Mouse (Mus musculus) kidney, postnatal 0 days (tissue): ENCODE measurements around the gene Olfr211. TPM values are rescaled to one million over a fixed set of nuclear protein-coding genes. Genes with fewer than 3 reads are reported as not detected.
"Not testable (repeated sequence)": the region's sequence is repeated elsewhere in the genome, so short reads cannot be mapped to it uniquely, and the experiment has no call there.

ENCODE experiments used
- ATAC-seq: fragments of 200-750 bp; cut with Nextera tagmentation; replicated peaks from 2 replicates; pipeline ENCODE4 v1.8.0; 2017; ENCODE audit warnings: low read depth, moderate number of reproducible peaks, moderate TSS enrichment, moderate library complexity; ENCODE audit not compliant: low FRiP score
- DNase-seq: peaks from one replicate; pipeline ENCODE4 v3.0.0-alpha.2; 2016; ENCODE audit warnings: low spot score
- H3K27ac ChIP-seq: fragments of 300-500 bp; sonication (generic); 2 replicates; pipeline ENCODE4 v1.5.1; 2014; ENCODE audit warnings: mild to moderate bottlenecking
- H3K27me3 ChIP-seq: fragments of 300-500 bp; sonication (generic); 2 replicates; pipeline ENCODE4 v1.6.1; 2014; ENCODE audit warnings: low read length, mixed read lengths; ENCODE audit not compliant: insufficient read depth
- H3K36me3 ChIP-seq: fragments of 300-500 bp; sonication (generic); 2 replicates; pipeline ENCODE4 v1.6.1; 2014; ENCODE audit warnings: low read length, mixed read lengths; ENCODE audit not compliant: insufficient read depth
- H3K4me1 ChIP-seq: fragments of 300-500 bp; sonication (generic); replicated peaks from 2 replicates; pipeline ENCODE4 v1.6.1; 2014; ENCODE audit warnings: antibody characterized with exemption, low read length, mixed read lengths; ENCODE audit not compliant: insufficient read depth
- H3K4me2 ChIP-seq: fragments of 300-500 bp; sonication (generic); 2 replicates; pipeline ENCODE4 v1.6.1; 2014; ENCODE audit warnings: mild to moderate bottlenecking, low read length, moderate library complexity, mixed read lengths
- H3K4me3 ChIP-seq: fragments of 300-500 bp; sonication (generic); replicated peaks from 2 replicates; pipeline ENCODE4 v1.5.1; 2014; ENCODE audit warnings: low read depth, low read length
- H3K9ac ChIP-seq: fragments of 300-500 bp; sonication (generic); 2 replicates; pipeline ENCODE4 v1.6.1; 2014; ENCODE audit warnings: low read depth, low read length
- H3K9me3 ChIP-seq: fragments of 300-500 bp; sonication (generic); replicated peaks from 2 replicates; pipeline ENCODE4 v1.6.1; 2016; ENCODE audit warnings: low read length, inconsistent platforms, mixed read lengths
- CTCF ChIP-seq: IDR thresholded peaks from 2 replicates; pipeline ENCODE4 v1.5.1; 2016; ENCODE audit warnings: antibody characterized with exemption, low read depth, mild to moderate bottlenecking, moderate library complexity
- WGBS: fragments of 180-500 bp; shearing (Covaris S2); extraction: QIAGEN DNeasy Blood & Tissue Kit; methylation state at CpG from one replicate; pipeline ENCODE4 v1.1.7; 2014; 5-methylcytosine and 5-hydroxymethylcytosine counted together
- polyA plus RNA-seq: library from polyadenylated mRNA; unstranded; fragments of >200 nt; fragmentation: Nextera tagmentation; extraction: Ambion mirVana; gene quantifications from 2 replicates; pipeline ENCODE4 v1.2.1, GENCODE M21; 2015

Gene Olfr211
- polyA plus RNA-seq, 1 experiment from 2014 or later: not detected

DNA sequence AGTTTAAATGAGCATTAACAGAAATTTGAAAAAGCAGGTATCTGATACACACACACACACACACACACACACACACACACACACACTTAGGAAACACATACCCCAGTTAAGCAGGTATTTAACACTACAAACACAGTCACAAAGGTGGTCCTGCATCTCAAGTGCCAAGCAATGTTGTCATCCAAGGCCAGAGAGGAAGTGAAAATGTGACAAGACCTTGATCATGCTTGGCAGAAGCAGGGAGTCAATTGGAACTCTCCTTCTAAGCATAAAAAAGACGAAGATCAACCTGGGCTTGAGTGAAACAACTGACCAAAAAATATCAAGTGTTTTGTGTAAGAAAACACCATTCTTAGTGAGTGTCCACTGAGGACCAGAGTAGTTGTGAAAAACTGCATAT is 7.1 kb downstream of the Olfr211 start:
- Histone ChIP-seq H3K9ac (no peak overlapping the region), H3K4me1 (no peaks in the 10 kb centered on the region), H3K9me3 (no peaks in the 10 kb centered on the region), H3K36me3 (no peaks in the 10 kb centered on the region), H3K27me3 (no peaks in the 10 kb centered on the region), H3K4me3 (no peak overlapping the region), H3K27ac (no peak overlapping the region), H3K4me2 (no peak overlapping the region)
- no peak for TF ChIP-seq CTCF
- no peak for ATAC-seq
- WGBS: 89% methylated on average over 1 of the region's 1 CpGs
- no peak for DNase-seq

DNA sequence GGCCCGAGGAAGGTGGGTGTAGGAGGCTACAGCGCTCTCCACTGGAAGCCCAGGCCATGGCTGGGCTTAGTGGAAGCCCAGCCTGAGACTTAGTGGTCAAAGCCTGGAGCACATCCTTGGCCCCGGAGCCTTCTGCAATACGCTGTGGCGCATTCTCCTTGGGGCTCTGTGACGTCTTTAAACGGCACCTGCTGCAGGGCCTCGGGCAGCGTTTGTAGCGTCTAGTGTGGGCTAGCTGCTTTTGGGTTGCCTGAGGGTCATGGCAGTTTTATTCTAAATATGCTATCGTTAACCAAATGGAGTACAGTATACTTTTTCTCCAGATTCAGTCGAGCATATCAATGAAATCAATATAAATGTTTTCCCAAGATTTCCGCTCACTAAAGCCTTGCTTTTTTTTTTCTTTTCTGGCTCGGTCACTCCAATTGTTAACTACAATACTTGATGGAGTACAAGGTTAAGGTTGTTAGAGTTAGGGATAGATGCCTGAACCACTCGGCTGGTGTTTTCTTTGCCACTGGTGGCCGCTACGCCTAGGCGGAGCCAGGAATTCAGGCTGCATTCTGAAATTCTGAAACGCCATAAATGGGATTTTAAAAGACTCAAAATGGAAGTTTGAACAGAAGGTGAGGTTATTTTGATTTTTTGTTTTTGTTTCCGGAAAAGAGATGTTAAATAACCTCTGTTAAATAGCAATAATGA is 17.6 kb downstream of the Olfr211 start, which contains the start of gene Olfr212:
Gene Olfr212 (plus strand): TSS at position 215 of the 702 bp plus-strand sequence.
- H3K4me2 ChIP-seq, H3K9ac ChIP-seq, H3K27me3 ChIP-seq, H3K27ac ChIP-seq, H3K36me3 ChIP-seq, H3K4me1 ChIP-seq, H3K4me3 ChIP-seq, DNase-seq, ATAC-seq, H3K9me3 ChIP-seq: not testable (repeated sequence)
- WGBS: 92% methylated on average over 19 of the region's 20 CpGs

DNA sequence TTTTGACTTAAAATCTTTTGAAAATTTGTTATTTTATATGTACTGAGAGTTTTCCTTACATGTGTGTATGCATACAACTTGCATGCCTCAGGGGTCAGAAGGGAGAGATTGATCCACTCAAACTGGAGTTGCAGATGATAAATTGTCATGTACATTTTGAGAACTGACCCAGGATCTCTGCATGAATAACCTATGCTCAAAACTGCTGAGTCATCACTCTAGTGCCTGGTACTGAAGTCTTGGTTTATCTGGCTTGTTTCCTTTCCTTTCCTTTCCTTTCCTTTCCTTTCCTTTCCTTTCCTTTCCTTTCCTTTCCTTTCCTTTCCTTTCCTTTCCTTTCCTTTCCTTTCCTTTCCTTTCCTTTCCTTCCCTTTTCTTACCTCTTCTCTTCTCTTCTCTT is 25.9 kb downstream of the Olfr211 start:
- H3K4me2 ChIP-seq: no peak overlapping the region
- no peak for DNase-seq
- ATAC-seq: no peak
- H3K36me3 ChIP-seq: no peaks in the 10 kb centered on the region
- H3K4me3 ChIP-seq: no peak overlapping the region
- H3K27ac ChIP-seq: no peak overlapping the region
- no peaks in the 10 kb centered on the region for H3K27me3 ChIP-seq
- no peaks in the 10 kb centered on the region for H3K4me1 ChIP-seq
- no peak overlapping the region for H3K9ac ChIP-seq
- no peaks in the 10 kb centered on the region for H3K9me3 ChIP-seq
- TF ChIP-seq CTCF: no peak

DNA sequence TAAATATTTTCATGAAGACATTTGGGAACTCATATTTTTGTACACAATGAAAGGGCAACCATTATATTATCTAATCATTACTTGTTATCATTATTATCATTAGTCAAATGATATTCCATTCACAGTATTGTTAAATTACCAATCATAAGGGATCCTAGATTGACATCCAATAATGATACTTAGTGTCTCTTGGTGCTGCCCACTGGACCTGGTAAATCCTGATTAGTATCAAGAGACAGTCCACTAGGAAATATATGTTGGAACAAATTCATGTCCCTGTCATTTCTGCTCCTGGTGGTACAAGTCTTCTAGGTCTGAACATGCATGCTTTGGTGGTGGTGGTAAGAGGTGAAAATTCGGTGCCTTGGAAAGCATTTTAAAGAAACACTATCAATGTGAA is 49.3 kb downstream of the Olfr211 start, which contains the start of gene Olfr213:
Gene Olfr213 (plus strand): TSS at position 301 of the 400 bp plus-strand sequence.
- ATAC-seq (no peak), DNase-seq (no peak)
- Histone ChIP-seq H3K4me2 (no peak within 1 kb of the TSS), H3K4me1 (no peaks in the 10 kb centered on the region), H3K4me3 (no peak within 1 kb of the TSS), H3K27me3 (no peaks in the 10 kb centered on the region), H3K9me3 (no peaks in the 10 kb centered on the region), H3K9ac (no peak within 1 kb of the TSS), H3K36me3 (no peaks in the 10 kb centered on the region), H3K27ac (no peak within 1 kb of the TSS)
- no peak for TF ChIP-seq CTCF
- WGBS: 65% methylated on average over 1 of the region's 1 CpGs

DNA sequence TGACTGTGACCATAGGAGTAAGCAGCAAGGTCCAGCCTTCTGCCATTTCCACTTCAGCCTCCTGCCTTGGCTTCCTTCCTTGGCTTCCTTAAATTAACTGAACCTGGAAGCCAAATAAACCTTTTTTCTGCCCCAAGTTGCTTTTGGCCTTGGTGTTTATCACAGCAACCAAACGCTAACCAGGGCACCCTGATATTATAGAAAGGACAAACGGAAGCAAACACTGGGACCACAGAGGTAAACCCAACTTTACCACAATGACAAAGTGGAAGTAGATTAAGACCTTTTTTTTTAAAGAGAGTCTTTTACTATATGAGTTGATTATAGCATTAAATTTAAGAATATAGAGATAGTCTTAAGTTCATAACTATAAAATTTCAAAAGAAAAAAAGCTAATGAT is 53.6 kb downstream of the Olfr211 start:
- H3K4me2 ChIP-seq: no peak overlapping the region
- H3K27ac ChIP-seq: no peak overlapping the region
- DNase-seq (no peak), ATAC-seq (no peak)
- H3K9me3 ChIP-seq: no peaks in the 10 kb centered on the region
- no peaks in the 10 kb centered on the region for H3K4me1 ChIP-seq
- no peak overlapping the region for H3K4me3 ChIP-seq
- 89% methylated on average over 2 of the region's 2 CpGs for WGBS
- H3K36me3 ChIP-seq: no peaks in the 10 kb centered on the region
- H3K27me3 ChIP-seq: no peaks in the 10 kb centered on the region
- H3K9ac ChIP-seq: no peak overlapping the region
- no peak for TF ChIP-seq CTCF

Other genes starting within 250 kb of the Olfr211 start
- 4.9 and 5.7 TPM in 2 replicates for gene Zfand4, start 224.9 kb upstream of the Olfr211 start, polyA plus RNA-seq
- gene March8, start 151.1 kb upstream of the Olfr211 start, polyA plus RNA-seq: 36.3 and 37.2 TPM in 2 replicates
- 0.46 and 0.56 TPM in 2 replicates for gene Alox5, start 27.9 kb upstream of the Olfr211 start, polyA plus RNA-seq
- 0.04 TPM in 1 of 2 replicates, not detected in the other for gene Olfr212, start 17.4 kb downstream of the Olfr211 start, polyA plus RNA-seq
- gene Olfr213, start 49.4 kb downstream of the Olfr211 start, polyA plus RNA-seq: not detected in 2 replicates
- 0.29 and 0.55 TPM in 2 replicates for gene Gm5580, start 62.0 kb downstream of the Olfr211 start, polyA plus RNA-seq
- gene Olfr214, start 65.1 kb downstream of the Olfr211 start, polyA plus RNA-seq: not detected in 2 replicates
- not detected in 2 replicates for gene Olfr215, start 95.1 kb downstream of the Olfr211 start, polyA plus RNA-seq
- 142 and 148 TPM in 2 replicates for gene Zfp422, start 139.9 kb downstream of the Olfr211 start, polyA plus RNA-seq
- 35.6 and 36.8 TPM in 2 replicates for gene Depp1, start 161.5 kb downstream of the Olfr211 start, polyA plus RNA-seq
- gene Rassf4, start 184.9 kb downstream of the Olfr211 start, polyA plus RNA-seq: 2.9 and 3.6 TPM in 2 replicates
- 23.5 and 26.5 TPM in 2 replicates for gene Tmem72, start 227.8 kb downstream of the Olfr211 start, polyA plus RNA-seq